Mouse (Mus musculus): ENCODE results near the gene Gpr83. TPM values are rescaled to one million over a fixed set of nuclear protein-coding genes. Genes with fewer than 3 reads are reported as not detected.

The Gpr83 gene
- polyA plus RNA-seq, 1 experiment, result 0.27 TPM

GRCm38 (mm10) chr9:14839970-14840369 is 20.0 kb upstream of the Gpr83 start:
- no peaks in the 10 kb centered on the region for H3K4me1 ChIP-seq (ENCODE audit: control insufficient read depth, insufficient read depth, insufficient read length, low read length)
- H3K4me3 ChIP-seq (ENCODE audit: low read depth, low read length), result no peak overlapping the region
- H3K36me3 ChIP-seq (ENCODE audit: control insufficient read depth, insufficient read depth, low read length), result peaks cover 2% of the 10 kb centered on the region; the same call in 1 of the 2 replicates
- TF ChIP-seq POLR2A (IDR thresholded peaks at IDR 0.05; ENCODE audit: low read depth, low read length), result no peak
- no peak for TF ChIP-seq CTCF (IDR thresholded peaks at IDR 0.05; ENCODE audit: extremely low read depth, insufficient read length, insufficient replicate concordance, low read depth, low read length)
- H3K27ac ChIP-seq (ENCODE audit: insufficient read depth, low read depth, low read length), result no peak overlapping the region
- WGBS, result 67% methylated on average over 5 of the region's 5 CpGs
- no peaks in the 10 kb centered on the region for H3K27me3 ChIP-seq (ENCODE audit: control insufficient read depth, insufficient read depth, low read length)

DNA sequence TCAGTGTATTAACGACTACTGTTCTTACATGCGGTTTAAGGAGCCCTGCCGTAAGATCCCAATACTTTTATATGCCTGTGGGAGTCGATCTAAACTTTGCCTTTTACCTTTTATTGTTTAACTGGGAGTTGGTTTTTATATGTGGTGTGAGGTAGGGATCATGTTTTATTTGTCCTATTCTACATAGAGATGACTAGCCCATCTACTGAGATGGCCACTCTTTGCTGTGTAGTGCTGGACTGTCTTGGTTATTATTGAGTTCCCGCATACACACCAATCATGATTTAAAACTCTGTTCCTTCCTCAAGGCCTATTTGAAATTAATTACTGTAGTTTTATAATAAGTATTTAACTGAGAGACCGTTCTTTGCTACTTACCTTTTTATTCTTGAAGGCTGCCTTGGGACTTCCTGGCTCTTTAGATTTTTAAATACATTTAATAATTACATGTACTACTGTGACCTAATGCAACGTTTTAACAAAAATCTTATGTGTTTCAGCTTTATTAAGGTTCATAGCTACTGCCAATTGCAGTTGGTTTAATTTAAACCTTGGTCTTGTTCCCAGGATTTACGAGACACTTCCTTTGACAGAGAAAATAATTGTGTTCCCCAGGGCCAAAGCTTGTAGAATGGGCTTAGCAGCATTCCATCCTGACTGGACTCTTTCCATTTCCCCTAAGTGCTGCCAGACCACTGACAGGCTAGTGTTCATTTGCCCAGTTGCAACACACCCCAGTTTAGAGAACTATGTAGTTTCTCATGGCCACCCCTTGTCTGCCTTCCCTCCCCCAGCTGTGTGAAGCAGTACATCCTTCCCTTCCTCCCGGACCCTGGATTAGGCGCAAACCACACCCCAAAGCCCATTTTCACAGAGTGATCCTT is 17.9 kb upstream of the Gpr83 start:
- no peak overlapping the region for H3K4me3 ChIP-seq (ENCODE audit: low read depth, low read length)
- 73% methylated on average over 10 of the region's 10 CpGs for WGBS
- no peak for TF ChIP-seq CTCF (IDR thresholded peaks at IDR 0.05; ENCODE audit: extremely low read depth, insufficient read length, insufficient replicate concordance, low read depth, low read length)
- no peaks in the 10 kb centered on the region for H3K36me3 ChIP-seq (ENCODE audit: control insufficient read depth, insufficient read depth, low read length)
- no peak overlapping the region for H3K27ac ChIP-seq (ENCODE audit: insufficient read depth, low read depth, low read length)
- H3K27me3 ChIP-seq (ENCODE audit: control insufficient read depth, insufficient read depth, low read length), result no peaks in the 10 kb centered on the region
- H3K4me1 ChIP-seq (ENCODE audit: control insufficient read depth, insufficient read depth, insufficient read length, low read length), result no peaks in the 10 kb centered on the region

DNA sequence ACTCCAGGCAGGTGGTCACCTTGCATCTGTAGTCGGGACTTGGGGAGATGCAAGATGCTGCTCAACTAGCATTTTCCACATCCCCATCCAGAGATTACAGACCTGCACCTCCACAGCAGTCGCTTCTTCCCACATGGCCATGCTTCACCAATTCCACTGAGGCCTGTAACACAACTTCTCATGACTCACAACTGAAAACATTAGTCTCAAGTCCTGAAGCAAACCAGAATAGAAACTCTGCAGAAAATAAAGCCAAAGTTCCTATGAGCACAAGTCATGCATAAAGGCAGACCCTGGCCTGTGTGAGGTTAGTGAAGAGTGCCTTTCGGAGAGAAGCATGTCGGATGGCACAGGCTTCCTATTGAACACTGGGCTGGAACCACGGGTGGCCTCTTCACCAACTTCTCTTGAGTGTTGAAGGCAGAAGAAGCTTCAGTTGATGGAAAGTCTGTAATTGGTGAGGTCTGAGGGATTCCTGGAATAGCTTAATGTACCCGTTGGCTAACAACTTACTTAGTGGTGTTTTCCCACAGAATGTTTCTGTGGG is 16.6 kb upstream of the Gpr83 start:
- no peak overlapping the region for H3K27ac ChIP-seq (ENCODE audit: insufficient read depth, low read depth, low read length)
- no peaks in the 10 kb centered on the region for H3K36me3 ChIP-seq (ENCODE audit: control insufficient read depth, insufficient read depth, low read length)
- no peaks in the 10 kb centered on the region for H3K4me1 ChIP-seq (ENCODE audit: control insufficient read depth, insufficient read depth, insufficient read length, low read length)
- no peak for TF ChIP-seq POLR2A (IDR thresholded peaks at IDR 0.05; ENCODE audit: low read depth, low read length)
- no peak for TF ChIP-seq CTCF (IDR thresholded peaks at IDR 0.05; ENCODE audit: extremely low read depth, insufficient read length, insufficient replicate concordance, low read depth, low read length)
- H3K4me3 ChIP-seq (ENCODE audit: low read depth, low read length), result no peak overlapping the region
- H3K27me3 ChIP-seq (ENCODE audit: control insufficient read depth, insufficient read depth, low read length), result no peaks in the 10 kb centered on the region
- whole genome bisulfite sequencing, result 94% methylated on average over 6 of the region's 6 CpGs

GRCm38 (mm10) chr9:14843901-14844300 is 16.1 kb upstream of the Gpr83 start:
- 67% methylated on average over 3 of the region's 3 CpGs for WGBS
- Histone ChIP-seq H3K27ac (ENCODE audit: insufficient read depth, low read depth, low read length) (no peak overlapping the region), H3K4me3 (ENCODE audit: low read depth, low read length) (no peak overlapping the region), H3K27me3 (ENCODE audit: control insufficient read depth, insufficient read depth, low read length) (no peaks in the 10 kb centered on the region), H3K4me1 (ENCODE audit: control insufficient read depth, insufficient read depth, insufficient read length, low read length) (no peaks in the 10 kb centered on the region), H3K36me3 (ENCODE audit: control insufficient read depth, insufficient read depth, low read length) (no peaks in the 10 kb centered on the region)
- TF ChIP-seq CTCF (IDR thresholded peaks at IDR 0.05; ENCODE audit: extremely low read depth, insufficient read length, insufficient replicate concordance, low read depth, low read length) (no peak), POLR2A (IDR thresholded peaks at IDR 0.05; ENCODE audit: low read depth, low read length) (no peak)

DNA sequence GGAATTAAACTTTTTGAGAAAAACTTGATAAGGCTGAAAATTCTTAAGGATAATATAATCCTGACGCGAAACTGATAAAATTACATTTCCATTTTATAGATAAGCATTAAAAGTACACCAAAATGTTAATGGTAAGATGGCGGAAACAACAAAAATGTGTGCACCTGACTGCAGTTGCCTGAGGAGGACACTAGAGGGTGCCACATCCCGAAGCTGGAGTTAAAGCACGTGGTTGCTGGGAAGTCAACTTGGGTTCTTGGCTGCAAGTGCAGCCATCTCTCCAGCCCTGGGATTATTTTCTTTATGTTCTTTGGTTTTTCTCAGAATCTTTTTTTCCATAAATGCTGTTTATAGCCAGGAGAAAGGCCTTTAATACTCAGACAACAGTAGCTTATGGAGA is 13.6 kb upstream of the Gpr83 start:
- TF ChIP-seq CTCF (IDR thresholded peaks at IDR 0.05; ENCODE audit: extremely low read depth, insufficient read length, insufficient replicate concordance, low read depth, low read length) (peak; percentile 61; the same call in 1 of the 2 replicates), POLR2A (IDR thresholded peaks at IDR 0.05; ENCODE audit: low read depth, low read length) (no peak)
- H3K4me3 ChIP-seq (ENCODE audit: low read depth, low read length), result no peak overlapping the region
- 58% methylated on average over 5 of the region's 5 CpGs for WGBS
- no peaks in the 10 kb centered on the region for H3K36me3 ChIP-seq (ENCODE audit: control insufficient read depth, insufficient read depth, low read length)
- H3K4me1 ChIP-seq (ENCODE audit: control insufficient read depth, insufficient read depth, insufficient read length, low read length), result no peaks in the 10 kb centered on the region
- H3K27me3 ChIP-seq (ENCODE audit: control insufficient read depth, insufficient read depth, low read length), result no peaks in the 10 kb centered on the region
- H3K27ac ChIP-seq (ENCODE audit: insufficient read depth, low read depth, low read length), result no peak overlapping the region

GRCm38 (mm10) chr9:14848267-14848935 is 11.6 kb upstream of the Gpr83 start:
- Histone ChIP-seq H3K36me3 (ENCODE audit: control insufficient read depth, insufficient read depth, low read length) (no peaks in the 10 kb centered on the region), H3K27ac (ENCODE audit: insufficient read depth, low read depth, low read length) (no peak overlapping the region), H3K27me3 (ENCODE audit: control insufficient read depth, insufficient read depth, low read length) (no peaks in the 10 kb centered on the region), H3K4me3 (ENCODE audit: low read depth, low read length) (no peak overlapping the region), H3K4me1 (ENCODE audit: control insufficient read depth, insufficient read depth, insufficient read length, low read length) (no peaks in the 10 kb centered on the region)
- WGBS, result 60% methylated on average over 1 of the region's 1 CpGs
- TF ChIP-seq CTCF (IDR thresholded peaks at IDR 0.05; ENCODE audit: extremely low read depth, insufficient read length, insufficient replicate concordance, low read depth, low read length), result no peak
- TF ChIP-seq POLR2A (IDR thresholded peaks at IDR 0.05; ENCODE audit: low read depth, low read length), result no peak

GRCm38 (mm10) chr9:14854585-14854984 is 5.4 kb upstream of the Gpr83 start:
- no peak overlapping the region for H3K27ac ChIP-seq (ENCODE audit: insufficient read depth, low read depth, low read length)
- no peaks in the 10 kb centered on the region for H3K4me1 ChIP-seq (ENCODE audit: control insufficient read depth, insufficient read depth, insufficient read length, low read length)
- 79% methylated on average over 4 of the region's 4 CpGs for WGBS
- H3K4me3 ChIP-seq (ENCODE audit: low read depth, low read length), result no peak overlapping the region
- H3K27me3 ChIP-seq (ENCODE audit: control insufficient read depth, insufficient read depth, low read length), result 0 out of 2 replicates have a peak, but pooled peaks cover 4% of the 10 kb centered on the region
- H3K36me3 ChIP-seq (ENCODE audit: control insufficient read depth, insufficient read depth, low read length), result no peaks in the 10 kb centered on the region
- TF ChIP-seq CTCF (IDR thresholded peaks at IDR 0.05; ENCODE audit: extremely low read depth, insufficient read length, insufficient replicate concordance, low read depth, low read length), result no peak
- TF ChIP-seq POLR2A (IDR thresholded peaks at IDR 0.05; ENCODE audit: low read depth, low read length), result no peak

Measured in small intestine, adult 2 months (tissue).